Mouse (Mus musculus): Measurements from ENCODE around the gene Mogat1. TPM values are rescaled to one million over a fixed set of nuclear protein-coding genes. Genes with fewer than 3 reads are reported as not detected.
"Not testable (repeated sequence)": the region's sequence is repeated elsewhere in the genome, so short reads cannot be mapped to it uniquely, and the experiment has no call there.

The Mogat1 gene
- 1 to 10 TPM in 1 of 2 experiments, under 1 TPM in 1; 0.69 to 1.4 TPM for total RNA-seq (2021)
- long read RNA-seq, result 0 reads

DNA sequence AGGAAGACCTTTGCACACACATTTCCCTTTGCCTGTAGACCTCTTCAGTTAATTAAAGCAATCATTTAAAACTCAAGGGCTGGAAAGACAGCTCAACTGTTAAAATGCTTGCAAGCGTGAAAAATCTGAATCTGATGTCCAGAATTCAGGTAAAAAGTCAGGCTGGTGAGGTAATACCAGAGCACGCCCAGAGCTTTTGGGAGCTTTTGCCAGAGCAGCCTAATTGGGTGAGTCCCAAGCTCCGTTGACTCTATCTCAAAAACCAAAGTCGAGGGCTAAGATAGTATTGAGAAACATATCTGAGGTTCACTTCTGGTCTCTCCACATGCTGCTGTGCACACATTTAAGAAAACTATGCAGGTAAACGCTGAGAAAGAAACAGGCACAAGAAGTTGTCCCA, at the start of gene Mogat1:
Gene Mogat1 (plus strand): TSS at position 130 of the 400 bp plus-strand sequence.
- DNase-seq (ENCODE audit: low spot score in 2 of 2), result no peak

DNA sequence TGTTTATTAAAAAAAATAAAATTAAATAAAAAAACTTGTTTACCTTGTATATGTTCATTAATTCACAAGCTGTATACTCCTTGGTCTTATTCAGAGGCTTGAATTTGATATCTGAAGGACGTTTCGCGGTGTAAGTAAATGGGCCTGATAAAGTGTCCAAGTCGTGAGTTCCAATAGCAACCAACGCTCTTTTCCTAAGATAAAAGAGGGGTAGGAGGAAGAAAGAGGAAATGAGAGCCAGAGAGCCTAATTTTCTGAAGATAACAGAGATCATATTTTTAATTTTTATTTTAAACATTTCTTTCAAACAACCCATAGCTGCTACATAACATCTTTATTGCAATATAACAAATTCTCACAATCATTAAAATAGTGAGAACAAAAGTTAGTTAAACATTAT, 38.4 kb upstream of the Mogat1 start:
- no peak for DNase-seq (ENCODE audit: low spot score in 2 of 2)

DNA sequence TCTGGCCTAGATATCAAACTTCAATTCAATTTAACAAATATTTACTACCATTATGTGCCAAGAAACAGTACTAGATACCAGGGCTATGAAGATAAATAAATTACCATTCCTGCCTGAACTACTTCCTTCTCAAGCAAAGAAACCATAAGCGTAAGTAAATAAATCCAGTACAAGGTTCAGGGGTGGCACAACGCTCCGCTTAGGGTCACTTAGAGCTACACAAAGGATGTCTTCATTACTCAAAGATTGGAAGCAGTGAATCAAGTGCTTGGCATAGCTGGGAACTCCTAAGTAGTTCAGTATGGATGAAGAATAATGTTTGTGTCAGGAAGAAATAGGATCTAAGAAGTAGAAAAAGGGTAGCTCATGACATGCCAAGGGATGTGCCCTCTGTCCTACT, 27.4 kb upstream of the Mogat1 start:
- no peak for DNase-seq (ENCODE audit: low spot score in 2 of 2)

DNA sequence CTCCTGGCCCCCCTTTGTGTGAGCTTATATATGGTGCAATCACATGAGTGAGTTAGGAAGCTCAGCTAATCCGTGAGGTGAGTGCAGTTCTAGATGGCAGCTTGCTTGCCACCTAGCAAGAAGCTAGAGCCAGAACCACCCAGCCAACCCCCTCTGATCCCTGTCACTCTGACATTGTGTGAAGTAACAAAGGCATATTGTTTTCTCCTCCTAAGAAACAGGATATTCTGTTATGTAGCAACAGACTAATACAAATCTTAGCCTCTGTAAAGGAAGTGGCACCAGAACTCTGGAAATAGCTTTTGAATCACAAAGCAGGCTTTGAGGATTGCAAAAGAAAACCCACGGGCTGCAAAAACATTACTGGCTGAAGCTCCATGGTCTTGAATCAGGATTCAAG, 26.4 kb upstream of the Mogat1 start:
- no peak for DNase-seq (ENCODE audit: low spot score in 2 of 2)

DNA sequence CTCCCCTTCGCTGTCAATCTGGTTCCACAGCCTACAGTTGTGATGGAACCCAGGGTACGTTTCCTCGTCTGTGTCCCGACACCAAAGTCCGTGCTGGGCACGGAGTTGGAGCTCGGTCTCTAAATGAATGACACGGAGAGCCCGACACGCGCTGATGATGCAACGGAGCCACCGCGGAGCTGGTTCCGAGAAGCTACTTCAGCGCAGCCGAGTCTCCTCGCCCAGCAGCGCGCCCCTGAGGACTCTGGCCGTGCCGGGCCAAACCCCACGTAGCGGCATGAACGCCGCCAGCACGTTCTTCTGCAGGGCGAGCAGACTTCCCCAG, 22.4 kb upstream of the Mogat1 start:
- no peak for DNase-seq (ENCODE audit: low spot score in 2 of 2)

DNA sequence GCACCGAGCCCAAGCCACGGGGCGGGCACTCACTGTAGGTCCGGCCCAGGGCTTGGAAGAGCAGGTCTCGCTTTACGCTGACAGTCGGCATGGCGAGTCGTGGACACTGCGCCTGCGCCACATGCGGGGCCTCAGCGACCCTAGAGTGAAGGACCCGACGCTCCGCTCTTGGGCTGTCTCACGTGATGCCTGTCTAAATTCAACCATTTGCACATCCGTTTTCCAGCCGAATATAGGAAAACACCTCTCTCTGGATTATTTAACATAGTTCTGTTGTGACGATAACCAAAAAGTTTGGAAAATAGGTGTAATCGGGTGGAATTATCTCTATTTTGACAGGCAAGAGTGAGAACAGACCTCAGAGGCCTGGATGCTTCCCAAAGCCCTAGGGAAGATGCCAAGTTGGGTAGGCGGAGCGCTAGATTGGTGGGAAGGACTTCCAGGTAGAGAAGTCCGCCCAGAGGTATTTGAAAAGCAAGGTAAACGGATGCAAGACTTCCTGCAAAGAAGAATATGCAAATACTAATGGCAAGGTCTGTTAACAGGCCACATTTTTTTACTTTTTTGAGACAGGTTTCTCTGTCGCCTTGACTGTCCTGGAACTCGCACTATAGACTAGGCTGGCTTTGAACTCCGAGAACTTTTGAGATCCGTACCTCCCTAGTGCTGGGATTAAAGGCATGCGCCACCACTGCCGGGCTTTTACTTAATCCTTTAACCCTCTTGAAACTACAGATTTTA, 21.9 kb upstream of the Mogat1 start, which contains the start of gene Farsb:
Gene Farsb (minus strand): TSS at position 146 of the 741 bp plus-strand sequence.
- peak; percentile 84 to 93 for DNase-seq (ENCODE audit: low spot score in 2 of 2)

DNA sequence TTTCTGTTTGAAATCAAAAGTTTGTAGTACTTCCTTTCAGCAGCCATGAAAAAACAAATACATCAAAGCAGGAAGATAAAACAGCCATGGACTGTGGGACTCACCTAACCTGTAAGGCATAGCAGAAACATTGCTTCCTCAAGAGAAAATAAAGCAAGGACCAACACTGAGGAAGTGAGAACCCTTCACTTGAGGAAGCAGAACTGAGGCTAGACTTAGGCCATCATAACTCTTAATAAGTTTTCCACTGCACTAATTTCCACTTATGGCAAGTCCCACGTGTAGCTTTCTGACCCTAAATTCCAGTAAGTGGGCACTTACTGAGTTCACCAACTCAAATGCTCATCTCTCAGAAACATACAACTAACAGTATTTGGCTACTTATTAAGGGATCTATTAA, 20.6 kb upstream of the Mogat1 start:
- DNase-seq (ENCODE audit: low spot score in 2 of 2), result no peak

DNA sequence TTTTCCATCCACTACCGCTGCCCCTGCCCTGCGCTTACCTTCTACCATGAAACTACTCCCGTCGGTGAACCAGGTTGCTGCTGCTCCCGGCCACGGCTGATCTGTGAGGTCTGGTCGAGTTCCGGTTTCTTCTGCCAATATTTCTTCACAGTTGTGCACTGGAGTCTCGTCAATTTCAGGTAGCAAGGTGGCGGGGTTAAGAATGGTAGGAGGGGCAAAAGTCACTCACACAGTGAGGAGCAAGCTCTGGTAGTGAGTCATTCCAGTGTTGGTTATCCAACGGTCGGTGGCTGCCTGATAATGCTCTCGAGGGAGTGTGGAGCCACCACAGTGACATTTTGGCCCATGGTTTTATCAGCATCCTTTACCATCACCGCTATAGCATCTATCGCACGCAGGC, 9.8 kb upstream of the Mogat1 start:
- no peak for DNase-seq (ENCODE audit: low spot score in 2 of 2)

DNA sequence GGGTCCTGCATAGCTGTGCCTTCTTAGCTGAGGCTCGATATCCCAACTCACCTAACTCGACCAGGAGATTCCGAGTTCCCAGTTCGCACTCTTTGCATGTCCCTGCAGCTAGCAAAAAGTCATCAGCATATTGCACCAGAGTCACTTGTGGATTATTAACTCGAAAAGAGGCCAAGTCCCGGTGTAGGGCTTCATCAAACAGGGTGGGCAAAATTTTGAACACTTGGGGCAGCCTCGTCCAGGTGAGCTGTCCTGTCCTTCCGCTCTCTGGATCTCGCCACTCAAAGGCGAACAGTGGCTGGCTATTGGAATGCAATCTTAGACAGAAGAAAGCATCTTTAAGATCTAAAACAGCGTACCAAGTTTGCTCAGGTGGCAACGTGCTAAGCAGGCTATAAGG, 8.9 kb upstream of the Mogat1 start:
- not testable (repeated sequence) for DNase-seq (ENCODE audit: low spot score in 2 of 2)

DNA sequence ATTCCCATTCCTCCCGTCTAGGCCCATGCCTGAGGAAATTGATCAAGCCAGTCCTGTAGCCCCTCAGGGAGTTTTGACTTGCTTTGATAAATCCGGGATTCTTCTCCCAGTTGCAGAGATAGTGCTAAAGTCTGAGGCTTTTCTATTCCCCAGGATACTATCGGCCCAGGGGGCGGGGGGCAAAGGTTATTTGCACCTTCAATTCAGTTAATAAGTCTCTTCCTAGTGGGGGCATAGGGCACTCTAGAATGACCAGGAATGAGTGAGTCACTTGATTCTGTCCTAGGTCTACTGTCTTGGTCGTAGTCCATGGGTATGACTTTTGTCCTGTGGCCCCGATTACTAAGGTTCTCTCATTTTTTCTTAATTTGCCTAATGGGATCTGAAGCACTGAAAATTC, 8.3 kb upstream of the Mogat1 start:
- DNase-seq (ENCODE audit: low spot score in 2 of 2), result no peak

DNA sequence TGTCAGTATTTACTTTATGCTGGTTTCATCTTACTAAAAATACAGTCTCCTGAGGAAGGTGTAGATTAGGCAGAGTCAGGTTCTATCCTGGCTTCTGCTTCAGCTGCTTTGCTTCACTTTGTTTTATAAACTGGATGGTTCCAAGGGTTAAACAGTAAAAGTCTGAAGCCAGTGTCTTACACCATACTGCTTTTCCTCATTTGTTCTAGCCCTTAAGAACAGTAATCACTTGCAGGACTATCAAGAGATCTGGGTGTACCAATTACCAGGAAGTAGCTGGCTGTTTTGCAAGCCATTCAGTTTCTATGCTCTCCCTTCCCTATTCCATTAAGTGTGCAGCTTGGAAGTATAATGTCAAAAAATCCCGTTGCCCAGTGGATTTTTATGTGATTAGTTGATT, 3.7 kb upstream of the Mogat1 start:
- DNase-seq (ENCODE audit: low spot score in 2 of 2), result no peak

DNA sequence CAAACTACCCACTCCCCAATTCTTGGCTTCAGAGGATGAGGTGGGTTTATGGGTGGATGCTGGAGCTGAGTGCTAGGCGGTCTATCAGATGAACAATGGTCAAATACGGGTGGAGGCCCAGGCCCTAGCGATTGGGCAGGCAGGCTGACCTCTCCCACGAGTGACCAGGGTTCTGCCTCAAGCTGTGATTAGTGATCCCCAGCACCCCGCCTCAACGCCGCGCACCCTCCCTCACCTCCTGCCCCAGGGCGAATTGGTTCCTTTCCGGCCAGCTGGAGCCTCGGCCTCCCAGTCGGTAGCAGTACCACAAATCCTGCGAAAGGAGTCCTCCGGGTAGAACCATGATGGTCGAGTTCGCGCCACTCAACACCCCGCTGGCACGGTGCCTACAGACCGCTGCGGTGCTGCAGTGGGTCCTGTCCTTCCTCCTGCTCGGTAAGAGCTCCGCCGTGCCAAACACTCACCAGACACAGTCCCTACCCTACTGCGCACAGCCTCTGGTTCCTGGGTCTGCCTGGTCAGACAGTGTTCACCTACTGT, 900 bp downstream of the Mogat1 start, which contains the start of gene BC035947:
Gene BC035947 (minus strand): TSS at position 538 of the 540 bp plus-strand sequence.
- no peak for DNase-seq (ENCODE audit: low spot score in 2 of 2)

DNA sequence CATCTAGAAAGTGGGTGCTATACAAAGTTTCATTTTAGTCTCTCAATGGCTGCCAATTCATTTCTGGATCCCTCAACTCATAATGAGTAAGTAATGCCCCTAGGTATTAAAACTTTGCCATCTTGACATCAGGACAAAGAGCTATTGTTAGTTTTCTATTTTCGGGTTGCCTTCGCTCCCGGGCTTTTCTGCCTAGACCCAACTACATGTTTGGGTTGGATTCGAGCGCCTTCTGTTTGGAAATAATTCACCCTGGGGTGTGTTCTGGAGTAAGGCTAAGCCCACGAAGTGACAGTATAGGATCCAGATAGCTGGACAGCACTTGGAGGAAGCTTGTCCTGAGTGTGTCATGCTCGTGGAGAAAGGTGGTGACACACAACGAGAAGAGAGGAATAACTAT, 2.0 kb downstream of the Mogat1 start:
- no peak for DNase-seq (ENCODE audit: low spot score in 2 of 2)

DNA sequence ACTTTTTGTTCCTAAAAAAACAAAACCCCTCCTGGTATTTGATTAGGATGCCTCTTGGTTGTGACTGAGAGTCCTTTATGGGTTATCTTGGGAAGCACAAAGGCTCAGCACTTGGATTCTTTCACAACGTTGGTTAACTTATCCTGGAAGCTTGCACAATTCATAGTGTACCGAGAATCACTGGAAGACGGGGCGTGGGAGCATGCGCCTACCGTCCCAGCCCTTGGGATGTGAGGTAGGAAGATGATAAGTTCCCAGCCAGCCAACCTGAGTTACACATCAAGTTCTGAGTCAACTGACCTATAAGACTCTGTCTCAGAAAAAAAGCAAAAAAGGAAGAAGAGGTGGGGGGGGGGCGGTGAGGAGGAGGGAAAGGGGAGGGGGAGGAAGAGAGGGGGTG, 8.1 kb downstream of the Mogat1 start:
- no peak for DNase-seq (ENCODE audit: low spot score in 2 of 2)

DNA sequence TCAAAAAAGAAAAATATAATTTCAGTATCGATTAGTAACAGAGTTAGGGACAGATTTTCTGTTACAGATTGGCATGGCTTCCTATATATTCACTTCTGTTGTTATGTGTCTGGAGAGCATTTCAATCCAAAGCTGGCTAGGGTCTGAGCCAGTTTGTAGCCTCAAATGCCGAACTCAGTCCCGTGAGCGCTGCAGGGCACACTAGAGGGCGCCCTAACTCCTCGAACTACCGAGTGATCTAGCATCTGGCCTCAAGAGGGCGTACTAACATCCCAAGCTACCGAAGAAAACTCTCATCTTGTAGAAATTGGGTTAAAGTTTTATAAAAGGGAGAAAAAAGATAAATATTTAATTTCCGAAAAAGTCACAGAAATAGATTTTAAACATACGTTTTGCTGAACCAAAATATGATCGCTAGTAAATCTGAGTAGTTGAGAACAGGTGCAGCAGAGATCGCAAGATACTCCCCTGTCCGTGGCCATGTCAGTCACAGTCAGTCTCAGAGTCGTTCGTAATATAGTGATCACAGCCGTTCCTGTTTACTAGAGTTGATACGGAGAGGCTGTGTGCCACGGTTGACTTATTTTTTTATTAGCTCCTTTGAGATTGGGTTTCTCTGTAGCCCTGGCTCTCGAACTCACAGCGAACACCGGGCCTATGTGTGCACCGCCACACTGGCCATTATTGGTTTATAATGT, 14.5 kb downstream of the Mogat1 start:
- DNase-seq (ENCODE audit: low spot score in 2 of 2), result peak; percentile 52 to 86

DNA sequence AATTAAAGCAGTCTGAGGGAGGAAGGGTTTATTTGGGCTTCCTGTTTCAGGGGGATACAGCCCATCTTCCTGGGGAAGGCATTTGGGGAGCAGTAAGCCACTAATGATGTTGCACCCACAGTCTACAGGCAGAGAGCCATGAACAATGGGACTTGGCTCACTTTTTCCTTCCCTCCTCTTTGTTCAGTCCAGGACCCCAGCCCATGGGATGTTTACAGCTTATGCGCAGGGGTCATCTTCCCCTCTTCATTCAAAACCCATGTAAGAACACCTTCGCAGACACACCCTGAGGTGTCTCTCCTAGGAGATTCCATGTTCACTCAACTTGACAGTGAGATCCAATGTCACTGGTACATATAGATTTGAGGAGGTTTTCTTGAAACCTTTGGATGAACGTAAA, 17.6 kb downstream of the Mogat1 start:
- DNase-seq (ENCODE audit: low spot score in 2 of 2), result no peak

DNA sequence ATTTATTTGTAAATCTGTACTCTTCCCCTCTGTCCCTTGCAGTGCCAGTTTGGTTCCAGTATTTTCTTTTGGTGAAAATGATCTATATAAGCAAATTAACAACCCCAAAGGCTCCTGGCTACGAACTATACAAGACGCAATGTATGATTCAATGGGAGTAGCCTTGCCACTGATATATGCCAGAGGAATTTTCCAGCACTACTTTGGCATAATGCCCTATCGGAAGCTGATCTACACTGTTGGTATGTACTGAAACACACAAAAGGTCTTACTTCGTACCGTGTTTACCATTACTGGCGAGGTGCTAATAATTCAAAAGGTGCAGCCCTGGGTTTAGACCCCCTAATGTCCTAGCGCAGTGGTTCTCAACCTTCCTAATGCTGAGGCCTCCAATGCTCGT, 18.2 kb downstream of the Mogat1 start:
- DNase-seq (ENCODE audit: low spot score in 2 of 2), result no peak

DNA sequence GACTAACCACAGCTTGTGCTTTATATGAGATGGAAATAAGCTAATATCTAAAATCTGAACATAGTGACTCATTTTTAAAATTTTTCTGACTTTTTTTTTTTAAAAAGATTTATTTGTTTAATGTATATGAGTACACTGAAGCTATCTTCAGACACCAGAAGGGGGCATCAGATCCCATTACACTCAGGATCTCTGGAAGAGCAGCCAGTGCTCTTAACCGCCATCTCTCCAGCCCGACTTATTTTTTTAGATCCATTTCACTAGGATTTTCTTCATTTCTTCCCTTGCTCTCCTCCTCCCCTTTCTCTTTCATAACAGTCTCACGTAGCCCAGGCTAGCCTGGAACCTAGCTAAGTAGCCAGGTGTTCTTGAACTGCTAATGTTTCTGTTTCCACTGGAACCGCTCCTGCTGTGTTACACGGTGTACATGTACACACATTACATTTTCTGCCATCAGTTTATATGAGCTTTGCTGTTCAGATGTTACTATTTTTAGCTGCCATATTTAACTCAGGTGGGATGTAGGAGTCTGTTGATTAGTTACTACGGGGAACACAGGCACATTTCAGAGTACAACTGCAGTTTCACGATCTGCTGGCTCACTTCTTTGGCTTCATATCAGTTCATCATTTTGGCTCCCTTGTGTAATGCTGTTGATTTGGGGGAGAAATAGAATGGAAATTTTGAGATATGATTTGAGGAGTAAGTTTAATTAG, 19.9 kb downstream of the Mogat1 start:
- peak in 1 of 2 experiments; percentile 75 for DNase-seq (ENCODE audit: low spot score in 2 of 2)

DNA sequence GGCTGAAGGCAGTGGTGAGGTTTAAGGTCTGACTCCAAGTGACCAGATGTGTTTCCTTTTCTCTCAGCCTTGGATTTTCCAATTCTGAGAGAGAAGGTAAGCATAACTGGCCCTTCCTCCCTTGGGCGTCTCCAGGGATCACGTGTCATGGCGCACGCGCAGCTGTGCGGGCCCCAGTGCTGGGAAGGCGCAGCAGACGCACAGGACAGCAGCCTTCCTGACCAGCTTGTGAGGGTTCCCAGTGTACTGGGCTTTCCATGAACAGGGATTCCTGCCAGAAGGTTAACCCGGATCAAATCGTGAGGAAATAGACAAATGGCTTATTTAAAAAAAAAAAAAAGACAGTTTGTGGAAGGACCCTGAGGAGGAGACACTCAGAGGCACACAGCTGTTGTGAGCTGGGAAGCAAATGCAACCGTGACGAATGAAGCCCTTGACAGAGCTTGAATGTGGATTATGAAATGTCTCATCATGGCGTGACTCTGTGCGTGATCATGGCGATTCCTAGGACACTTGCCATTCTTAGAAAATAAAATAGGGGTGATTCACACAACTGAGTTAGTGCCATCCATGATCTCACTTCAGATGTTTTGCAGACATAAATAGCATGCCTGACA, 21.5 kb downstream of the Mogat1 start:
- DNase-seq (ENCODE audit: low spot score in 2 of 2), result peak in 1 of 2 experiments; percentile 40

DNA sequence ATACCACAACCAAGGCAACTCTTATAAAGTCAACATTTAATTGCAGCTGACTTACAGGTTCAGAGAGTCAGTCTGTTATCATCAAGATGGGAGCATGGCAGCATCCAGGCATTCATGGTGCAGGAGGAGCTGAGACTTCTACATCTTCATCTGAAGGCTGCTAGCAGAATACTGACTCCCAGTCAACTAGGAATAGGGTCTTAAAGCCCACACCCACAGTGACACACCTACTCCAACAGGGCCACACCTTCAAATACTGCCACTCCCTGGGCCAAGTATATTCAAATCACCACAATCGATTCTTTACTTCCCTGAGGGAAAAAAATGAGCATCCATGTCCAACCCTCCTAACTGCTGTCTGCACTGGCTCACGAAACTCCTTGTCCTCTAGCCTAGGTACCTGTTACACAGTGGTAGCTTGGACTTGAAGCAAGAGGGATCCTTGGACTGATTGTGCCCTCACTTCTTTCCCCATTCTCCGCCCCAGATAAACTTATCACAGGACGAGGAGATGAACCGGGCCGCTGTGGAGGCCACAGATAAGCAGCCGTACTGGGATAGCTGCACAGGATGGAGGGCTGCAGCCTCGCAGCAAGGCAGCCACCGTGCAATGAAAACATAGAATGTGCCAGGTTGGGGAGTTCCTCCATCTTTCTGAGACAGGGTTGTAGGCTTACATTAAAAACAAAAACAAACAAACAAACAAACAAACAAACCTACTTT, 23.8 kb downstream of the Mogat1 start:
- DNase-seq (ENCODE audit: low spot score in 2 of 2), result no peak

Measured in layer of hippocampus, adult 18-20 months (tissue).